Mouse (Mus musculus) hematopoietic stem cell, adult 5-6 weeks (primary cell): ENCODE data around the gene Stim2. TPM values are rescaled to one million over a fixed set of nuclear protein-coding genes. Genes with fewer than 3 reads are reported as not detected.

ENCODE experiments used
- ATAC-seq, 2 experiments: fragments of 125-278 bp in 1 of 2; replicated peaks in 1 of 2; 2 replicates each; pipeline ENCODE4 v1.8.0; 2016 to 2017; ENCODE audit warnings: inconsistent platforms in 2 of 2, mild to moderate bottlenecking in 2 of 2, moderate number of reproducible peaks in 2 of 2, low read depth in 1 of 2, moderate TSS enrichment in 1 of 2; ENCODE audit not compliant: low FRiP score in 2 of 2, poor library complexity in 2 of 2, severe bottlenecking in 2 of 2, insufficient read depth in 1 of 2, low TSS enrichment in 1 of 2
- total RNA-seq: library from RNA; stranded (forward); fragments of 172-1452, 232-1000 nt; gene quantifications from 2 replicates; pipeline ENCODE4 v1.2.3, GENCODE M21; 2017

Stim2 gene
- total RNA-seq, 1 experiment from 2014 or later: 24.5 TPM

DNA sequence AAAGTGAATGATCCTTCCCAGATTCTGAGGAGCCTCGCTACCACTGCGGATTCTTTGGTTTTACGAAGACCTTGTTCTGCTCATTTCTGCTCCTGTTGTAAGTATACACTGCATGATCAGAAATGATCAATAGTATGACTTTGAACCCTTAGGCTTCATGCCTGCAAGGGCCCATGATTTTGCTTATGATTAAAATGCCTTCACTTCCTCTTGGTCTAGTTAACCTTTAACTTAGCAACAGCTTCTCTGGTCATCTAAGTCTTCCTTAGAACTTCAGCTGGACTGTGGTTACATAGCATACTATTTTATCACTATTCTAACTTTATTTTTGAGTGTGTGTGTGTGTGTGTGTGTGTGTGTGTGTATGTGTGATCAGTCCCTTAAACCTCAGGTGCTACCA, 12.7 kb upstream of the Stim2 start:
- ATAC-seq: no peak

DNA sequence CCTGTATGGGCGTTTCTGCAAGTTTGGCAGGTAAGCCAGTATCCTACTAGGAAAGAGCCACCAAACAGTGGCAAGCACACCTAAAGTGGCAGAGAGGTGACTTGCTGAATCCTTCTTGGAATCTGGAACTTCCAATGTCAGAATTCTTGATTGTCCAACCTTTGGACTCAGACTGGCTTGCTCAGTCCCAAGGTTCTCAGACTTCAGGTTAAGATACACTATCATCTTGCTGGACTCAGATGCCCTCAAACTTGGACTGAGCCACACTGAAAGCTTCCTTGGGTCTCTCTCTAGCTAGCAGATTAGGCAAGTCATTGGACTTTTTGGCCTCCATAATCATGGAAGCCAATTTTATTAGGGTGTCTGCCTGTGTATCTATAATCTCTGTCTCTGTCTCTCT, 10.8 kb upstream of the Stim2 start:
- no peak for ATAC-seq

DNA sequence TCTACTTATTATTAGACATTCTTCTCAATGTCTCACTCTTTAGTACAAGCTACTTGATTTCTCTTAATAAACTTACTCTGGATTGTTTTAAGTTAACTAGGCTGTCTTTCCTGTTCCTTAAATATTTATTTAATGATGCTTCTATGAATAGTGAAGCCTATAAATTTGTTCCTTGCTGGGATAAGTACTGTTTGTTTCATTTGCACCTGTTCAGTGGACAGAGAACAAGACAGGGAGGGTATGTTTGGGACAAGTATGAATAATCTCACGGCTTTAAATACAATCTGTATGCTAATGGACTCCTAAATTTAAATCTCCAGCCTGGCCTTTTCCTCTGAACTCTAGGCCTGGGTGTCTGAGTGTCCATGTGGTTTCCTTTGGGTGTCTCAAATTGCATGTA, 10.2 kb upstream of the Stim2 start:
- ATAC-seq: no peak

DNA sequence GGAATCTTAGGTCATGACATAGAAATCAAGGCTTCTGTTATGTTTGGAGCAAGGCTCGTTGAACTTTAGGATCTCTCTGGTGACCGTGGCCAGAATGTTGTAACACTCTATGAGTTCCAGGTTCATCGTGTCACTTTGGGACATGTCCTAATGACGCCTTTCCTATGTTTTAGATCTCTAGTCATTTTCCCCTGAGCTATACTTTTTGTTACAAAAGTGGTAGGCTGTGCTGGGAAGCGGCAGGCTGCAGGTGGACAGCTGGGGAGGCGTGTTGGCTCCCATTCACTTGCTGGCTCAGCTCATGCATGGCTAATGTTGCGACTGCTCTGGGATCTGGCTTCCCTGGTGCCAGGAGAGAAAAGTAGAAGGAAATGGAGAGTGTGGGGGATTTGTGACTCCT, 5.7 kb upstream of the Stim2 start:
- no peak for ATAC-seq

DNA sequence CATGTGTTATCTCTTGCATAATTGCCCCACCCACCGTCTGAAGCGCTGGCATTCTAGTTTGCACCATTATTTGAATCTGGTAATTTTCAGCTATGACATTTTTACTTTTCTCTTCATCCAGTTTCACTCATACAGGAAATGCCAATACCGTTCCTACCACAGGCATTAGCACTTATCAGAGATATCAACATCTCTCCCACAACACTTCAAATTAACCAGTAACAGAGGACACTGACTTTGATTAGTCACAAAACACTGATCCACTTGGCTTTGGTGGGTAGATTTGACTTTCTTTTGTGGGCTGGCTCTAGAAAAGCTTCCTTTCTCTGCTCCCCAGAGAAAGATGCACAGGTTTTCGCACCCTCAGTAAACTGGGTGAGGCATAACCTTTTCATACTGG, 3.7 kb upstream of the Stim2 start:
- ATAC-seq: no peak

DNA sequence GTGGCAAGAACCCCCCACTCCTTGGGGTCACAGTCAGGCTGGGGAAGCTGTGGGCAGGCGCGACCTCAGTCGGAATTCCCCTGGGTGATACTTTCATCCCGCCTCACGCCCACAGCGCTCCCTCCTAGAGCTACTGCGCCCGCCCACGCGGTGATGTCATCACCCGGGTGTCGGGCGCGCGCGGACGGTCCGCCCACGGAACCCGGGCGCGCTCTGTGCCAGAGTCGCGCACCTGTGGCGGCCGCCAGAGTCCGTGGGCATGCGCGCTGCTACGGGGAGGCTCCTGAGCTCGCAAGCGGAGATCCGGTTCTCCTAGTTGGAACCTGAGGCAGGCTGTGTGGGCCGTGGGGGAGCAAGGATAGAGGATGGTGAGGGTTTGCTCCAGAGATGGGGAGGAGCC, 3.0 kb upstream of the Stim2 start:
- ATAC-seq: peak; percentile 62 to 75

DNA sequence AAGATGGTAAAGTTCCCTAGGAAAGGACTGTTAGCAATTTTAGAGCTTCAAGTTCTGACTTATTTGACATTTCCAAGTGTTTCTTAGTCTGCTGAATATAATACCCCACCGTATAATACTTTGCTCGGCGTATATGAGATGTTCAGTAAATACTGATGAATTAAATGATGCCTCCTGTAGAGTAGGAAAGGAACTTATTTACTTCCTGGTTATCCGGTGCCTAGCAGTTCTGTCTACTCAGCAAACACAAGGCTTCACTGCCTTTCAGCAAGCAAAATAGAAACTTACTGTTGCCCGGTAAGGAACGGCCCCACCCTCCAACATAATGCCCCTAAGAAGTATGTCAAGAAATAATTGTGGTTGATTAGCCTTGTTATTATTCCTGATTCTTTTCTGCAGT, 1.5 kb upstream of the Stim2 start:
- ATAC-seq: no peak

DNA sequence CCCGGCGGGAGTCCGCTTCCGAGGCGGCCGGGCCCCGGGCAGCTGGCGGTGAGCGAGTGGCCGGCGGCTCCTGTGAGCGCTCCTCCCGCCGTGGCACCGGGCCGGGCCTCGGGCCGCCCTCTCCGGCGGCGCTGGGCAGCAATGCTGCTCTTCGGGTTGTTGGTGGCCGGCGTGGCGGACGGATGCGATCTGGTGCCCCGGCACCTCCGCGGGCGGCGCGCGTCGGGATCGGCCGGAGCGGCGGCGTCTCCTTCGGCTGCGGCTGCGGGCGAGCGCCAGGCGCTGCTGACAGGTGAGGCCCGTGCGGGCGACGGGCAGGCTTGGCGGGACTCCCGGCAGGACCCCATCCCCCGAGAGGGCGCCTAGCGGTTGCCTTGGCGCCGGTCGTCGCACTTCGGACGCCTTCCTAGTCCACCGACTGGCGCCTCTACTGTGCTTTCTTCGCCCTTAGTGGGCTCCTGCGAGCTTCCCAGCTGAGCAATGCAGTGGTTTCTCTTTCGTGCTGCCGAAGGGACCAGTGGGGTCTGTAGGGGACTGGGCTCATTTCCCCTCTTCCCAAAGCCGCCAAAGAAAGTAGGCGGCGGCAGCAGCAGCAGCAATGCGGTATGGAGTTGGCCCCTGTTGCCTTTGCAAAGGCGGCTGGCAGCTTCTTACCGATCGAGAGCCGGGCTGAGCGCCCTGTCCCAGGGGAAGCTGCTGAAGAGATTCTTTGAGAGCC, 603 bp downstream of the Stim2 start:
- ATAC-seq: peak; percentile 26 to 30

DNA sequence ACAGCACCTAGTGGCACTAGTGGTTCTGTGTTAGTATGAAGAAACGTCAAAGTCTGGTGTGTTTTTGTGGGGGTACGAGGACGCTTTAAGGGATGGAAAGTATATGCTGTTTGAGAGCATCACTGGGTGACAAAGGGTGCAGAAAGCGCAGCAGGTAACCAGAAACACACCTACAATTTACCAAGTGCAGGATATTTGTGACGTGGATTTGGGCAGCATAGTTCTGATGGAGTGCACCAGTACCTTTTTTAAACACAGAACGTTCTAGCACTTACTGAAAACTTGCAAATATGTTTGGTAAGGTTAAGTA, 1.1 kb downstream of the Stim2 start:
- no peak for ATAC-seq

DNA sequence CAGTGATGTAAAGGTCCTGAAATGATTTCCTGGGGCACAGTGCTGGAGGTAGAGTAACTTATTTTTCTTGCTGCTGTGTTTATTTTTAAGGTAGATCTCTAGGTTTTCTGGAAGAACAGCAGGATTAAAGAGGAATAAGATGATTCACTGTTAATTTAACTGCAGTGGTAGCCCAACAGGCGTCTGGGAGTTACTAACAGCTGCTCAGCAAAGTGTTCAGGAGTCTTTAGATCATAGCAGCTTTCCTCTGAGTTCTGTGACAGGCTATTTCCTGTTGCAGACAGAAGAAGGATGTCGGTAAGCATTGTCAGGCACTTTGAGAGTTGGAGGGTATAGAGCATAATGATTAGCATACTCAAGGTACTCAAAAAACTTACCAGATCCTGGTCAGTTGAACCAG, 1.5 kb downstream of the Stim2 start:
- ATAC-seq: no peak

DNA sequence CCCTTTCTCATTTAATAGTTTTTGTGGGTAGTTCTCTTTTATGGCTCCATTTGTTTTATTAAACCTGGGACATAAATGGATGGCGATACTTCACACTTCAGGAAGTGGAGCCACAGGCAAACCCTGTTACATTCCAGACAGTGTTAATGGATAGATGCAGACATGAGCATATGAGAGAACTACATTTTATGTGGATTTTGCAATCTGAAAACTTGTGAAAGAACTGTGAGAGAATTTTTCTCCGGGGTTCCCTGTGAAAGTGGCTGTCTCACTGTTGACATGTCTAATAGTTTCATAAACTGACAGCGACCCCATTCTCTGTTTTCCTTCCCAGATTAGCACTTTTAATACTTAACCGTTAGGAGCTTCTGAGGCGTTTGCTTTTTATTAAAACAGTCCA, 2.7 kb downstream of the Stim2 start:
- no peak for ATAC-seq

DNA sequence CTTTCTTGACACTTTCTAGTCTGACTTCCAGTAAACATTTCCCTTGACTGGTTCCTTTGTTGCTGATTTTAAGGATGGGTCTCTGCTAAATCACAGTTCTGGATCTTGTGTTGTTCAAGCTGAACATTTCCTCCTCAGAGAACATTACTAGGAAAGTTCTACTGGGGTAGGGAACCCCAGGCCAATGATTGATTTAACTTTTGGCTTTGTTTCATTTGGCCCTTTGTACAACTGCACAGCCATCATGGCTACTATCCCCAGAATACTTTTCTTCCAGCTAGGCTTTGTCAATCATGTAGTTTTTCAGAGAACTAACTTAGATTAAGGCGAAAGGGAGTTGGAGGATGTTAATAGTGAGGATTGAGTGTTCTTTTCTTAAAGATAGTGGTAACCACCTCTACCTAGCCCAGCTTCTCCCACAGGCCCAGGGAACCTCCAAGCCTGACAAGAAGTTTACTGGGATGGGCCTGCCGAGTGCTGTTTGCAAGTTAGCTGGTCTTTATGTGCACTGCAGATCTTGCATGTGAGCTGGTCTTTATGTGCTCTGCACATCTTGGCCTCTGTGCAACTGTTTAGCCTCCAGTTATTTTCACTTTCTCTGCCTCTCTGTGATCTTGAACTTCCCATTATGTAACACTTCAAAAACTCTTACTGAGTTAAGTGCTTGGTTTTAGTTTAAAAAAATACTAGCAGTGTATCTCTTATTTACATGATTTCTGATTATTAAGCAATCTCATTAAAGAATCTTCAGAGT, 7.0 kb downstream of the Stim2 start:
- ATAC-seq: no peak

DNA sequence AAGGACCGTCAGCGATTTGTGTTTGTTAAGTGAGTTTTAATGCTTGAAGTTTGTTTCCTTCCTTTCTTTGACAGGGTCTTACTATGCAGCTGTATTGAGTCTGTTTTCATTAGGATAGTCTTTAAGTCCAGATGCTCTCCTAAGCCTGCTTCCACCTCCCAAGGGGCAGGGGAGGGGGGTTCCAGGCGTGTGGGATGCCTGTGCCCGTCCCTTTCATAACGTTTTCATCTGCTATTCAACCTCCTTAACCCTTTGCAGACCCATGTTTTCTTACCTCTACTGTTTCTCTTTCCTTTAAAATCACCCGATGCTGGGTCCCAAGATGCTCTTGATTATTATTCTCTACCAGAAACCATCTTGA, 7.5 kb downstream of the Stim2 start:
- ATAC-seq: no peak

DNA sequence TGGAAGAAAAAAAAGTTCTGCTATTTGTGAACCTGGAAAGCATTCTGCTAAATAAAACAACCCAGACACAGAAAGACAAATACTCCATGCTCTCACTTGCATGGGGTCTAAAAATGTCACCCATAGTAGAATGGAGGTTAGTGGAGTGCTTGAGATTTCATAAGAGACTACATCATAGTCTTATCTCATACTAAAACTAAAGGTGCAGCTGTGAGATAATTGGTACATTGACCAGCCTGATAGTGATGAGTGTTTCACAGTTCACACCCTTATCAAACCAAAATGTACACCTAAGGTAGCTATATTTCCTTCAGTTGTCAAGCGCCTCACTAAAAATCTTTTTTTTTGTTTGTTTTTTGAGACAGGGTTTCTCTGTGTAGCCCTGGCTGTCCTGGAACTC, 8.5 kb downstream of the Stim2 start:
- no peak for ATAC-seq

DNA sequence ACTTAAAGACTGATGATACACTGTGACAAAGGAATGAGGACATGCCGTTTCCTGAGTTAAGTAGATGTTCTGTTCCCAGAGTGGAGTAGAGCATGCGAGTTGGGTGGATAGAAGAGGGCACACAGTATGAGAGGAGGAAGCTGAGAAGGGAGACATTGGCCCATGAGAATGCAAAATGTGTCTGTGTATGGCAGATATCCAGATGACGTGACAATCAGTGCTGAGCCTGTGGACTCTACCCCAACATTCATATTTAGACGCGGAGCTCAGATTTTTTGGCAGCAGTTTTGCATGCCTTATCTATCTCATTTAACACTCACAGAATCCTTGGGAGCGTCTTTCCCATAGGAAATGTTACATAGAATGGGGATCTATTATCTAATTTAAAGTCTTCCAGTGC, 9.3 kb downstream of the Stim2 start:
- no peak for ATAC-seq

DNA sequence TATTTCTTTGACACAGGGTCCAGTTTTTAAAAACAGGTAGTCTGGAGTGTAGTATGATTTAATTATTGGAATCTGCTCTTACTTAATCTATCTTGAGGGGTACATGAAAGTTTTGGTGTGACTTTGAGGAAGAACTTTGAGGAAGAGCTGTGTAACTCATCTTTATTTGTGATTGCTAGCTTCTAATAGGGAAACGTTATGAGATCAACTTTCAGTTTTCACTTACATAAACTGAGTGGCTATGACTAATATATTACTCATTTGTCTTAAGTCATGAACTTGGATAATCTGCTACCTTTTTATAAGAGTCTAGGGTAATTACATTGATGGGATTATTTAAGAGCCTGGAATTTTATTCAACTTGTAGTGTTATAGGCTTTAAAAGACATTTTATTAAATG, 15.0 kb downstream of the Stim2 start:
- ATAC-seq: no peak

DNA sequence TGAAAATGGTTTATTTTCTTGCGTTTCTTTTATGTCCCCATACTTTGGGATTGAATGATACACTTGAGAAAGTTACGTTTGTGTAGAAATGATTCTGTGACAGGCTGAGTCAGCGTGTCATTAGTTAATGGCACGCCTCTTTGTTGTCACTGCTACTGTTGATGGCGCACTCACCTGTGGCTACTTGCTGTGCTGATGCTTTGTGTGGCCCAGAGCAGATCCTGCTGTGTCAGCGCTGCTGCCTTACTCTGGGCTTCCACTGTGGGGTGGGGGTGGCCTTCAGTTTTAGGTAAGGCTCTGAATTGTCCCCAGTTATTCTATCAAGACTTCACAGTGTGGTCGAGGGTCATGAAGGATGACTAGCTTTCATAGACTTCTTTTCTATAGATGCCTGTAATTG, 18.8 kb downstream of the Stim2 start:
- ATAC-seq: no peak

DNA sequence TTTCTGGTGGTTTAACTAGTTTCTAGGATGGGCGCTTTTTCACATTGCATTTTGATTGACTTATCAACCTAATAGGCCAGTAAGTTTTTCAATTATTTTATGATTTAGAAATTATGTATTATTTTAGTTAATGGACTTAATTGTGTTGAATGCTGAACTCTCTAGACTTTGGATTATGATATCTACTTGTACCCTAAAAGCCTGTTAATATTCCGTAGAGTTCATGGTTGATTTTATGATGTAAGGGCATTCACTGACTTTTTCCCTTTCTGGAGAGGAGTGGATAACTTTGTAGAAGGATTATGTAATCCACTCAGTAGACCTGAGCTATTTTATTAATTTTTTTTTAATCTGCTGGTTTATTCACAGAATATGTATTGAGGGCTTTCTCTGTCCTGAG, 20.6 kb downstream of the Stim2 start:
- ATAC-seq: no peak

DNA sequence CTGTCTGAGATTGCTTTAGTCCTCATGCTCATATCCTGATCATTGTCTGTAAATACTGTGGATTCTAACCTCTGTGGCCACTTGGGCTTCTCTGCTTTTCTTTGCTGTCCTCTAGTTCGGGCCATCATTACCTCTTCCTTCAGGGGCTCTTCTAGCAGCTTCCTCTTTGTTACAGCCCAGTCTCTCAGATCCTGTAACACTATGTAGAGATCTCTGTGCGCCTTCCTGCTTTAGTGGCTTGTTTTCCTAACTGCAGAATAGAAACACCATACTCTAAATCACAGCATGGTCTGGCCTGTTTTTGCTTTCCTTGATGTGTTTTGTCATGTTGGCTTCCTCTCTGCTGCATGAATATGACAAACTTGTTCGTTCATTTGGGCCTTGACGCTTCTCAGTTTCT, 21.2 kb downstream of the Stim2 start:
- ATAC-seq: peak; percentile 64 to 78; a peak in 3 of 4 replicates
